Mouse (Mus musculus) hindbrain, embryonic 16.5 days (tissue): ENCODE measurements around the gene Gm15557. TPM values are rescaled to one million over a fixed set of nuclear protein-coding genes. Genes with fewer than 3 reads are reported as not detected.

Experiments used
- ATAC-seq: fragments of 200-750 bp; cut with Nextera tagmentation; 2 replicates; pipeline ENCODE4 v1.8.0; 2017; ENCODE audit warnings: moderate TSS enrichment, moderate library complexity
- H3K27ac ChIP-seq: fragments of 300-500 bp; sonication (generic); 2 replicates; pipeline ENCODE4 v1.5.1; 2014; ENCODE audit warnings: low read depth, mild to moderate bottlenecking, control low read depth, low read length, moderate library complexity
- H3K27me3 ChIP-seq: fragments of 300-500 bp; sonication (generic); replicated peaks from 2 replicates; pipeline ENCODE4 v1.6.1; 2014; ENCODE audit warnings: low read length; ENCODE audit not compliant: control insufficient read depth, insufficient read depth
- H3K36me3 ChIP-seq: fragments of 300-500 bp; sonication (generic); 2 replicates; pipeline ENCODE4 v1.6.1; 2014; ENCODE audit warnings: mild to moderate bottlenecking, low read length, moderate library complexity, mixed read lengths; ENCODE audit not compliant: control insufficient read depth, insufficient read depth
- H3K4me1 ChIP-seq: fragments of 300-500 bp; sonication (generic); 2 replicates; pipeline ENCODE4 v1.6.1; 2014; ENCODE audit warnings: low read depth, low read length; ENCODE audit not compliant: control insufficient read depth, insufficient read depth
- H3K4me2 ChIP-seq: fragments of 300-500 bp; sonication (generic); 2 replicates; pipeline ENCODE4 v1.6.1; 2014; ENCODE audit warnings: mild to moderate bottlenecking, low read length, control low read depth, moderate library complexity
- H3K4me3 ChIP-seq: fragments of 300-500 bp; sonication (generic); 2 replicates; pipeline ENCODE4 v1.5.1; 2014; ENCODE audit warnings: mild to moderate bottlenecking, low read length, control low read depth, moderate library complexity
- H3K9ac ChIP-seq: fragments of 300-500 bp; sonication (generic); 2 replicates; pipeline ENCODE4 v1.6.1; 2014; ENCODE audit warnings: low read depth, mild to moderate bottlenecking, control low read depth, low read length, moderate library complexity
- H3K9me3 ChIP-seq: fragments of 300-500 bp; sonication (generic); 2 replicates; pipeline ENCODE4 v1.6.1; 2014; ENCODE audit warnings: mild to moderate bottlenecking, low read length, moderate library complexity; ENCODE audit not compliant: control insufficient read depth
- WGBS: fragments of 180-500 bp; shearing (Covaris S2); extraction: QIAGEN DNeasy Blood & Tissue Kit; methylation state at CpG from one replicate; pipeline ENCODE4 v1.1.7; 2014; 5-methylcytosine and 5-hydroxymethylcytosine counted together
- polyA plus RNA-seq: library from polyadenylated mRNA; unstranded; fragments of >200 nt; fragmentation: Nextera tagmentation; extraction: Ambion mirVana; gene quantifications from 2 replicates; pipeline ENCODE4 v1.2.1, GENCODE M21; 2015

Gene Gm15557
- polyA plus RNA-seq, 1 experiment from 2014 or later = not detected

DNA sequence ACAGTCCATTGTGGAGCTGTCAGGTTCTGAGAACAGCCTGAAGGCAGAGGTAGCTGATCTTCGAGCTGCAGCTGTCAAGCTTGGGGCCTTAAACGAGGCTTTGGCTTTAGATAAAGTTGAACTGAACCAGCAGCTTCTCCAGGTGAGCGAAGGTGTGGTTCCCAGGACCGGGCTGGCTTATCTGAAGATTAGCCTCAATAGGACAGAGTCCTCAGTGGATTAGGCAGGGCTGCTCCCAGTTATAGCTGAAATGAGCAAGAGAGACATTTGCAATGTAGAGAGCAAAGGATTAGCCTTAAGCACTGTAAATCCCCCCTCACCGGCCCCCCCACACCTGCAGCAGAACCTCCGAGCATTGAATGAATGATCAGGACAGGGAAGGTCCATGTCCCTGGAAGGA is 32.8 kb downstream of the Gm15557 start:
- Histone ChIP-seq H3K4me3 (no peak overlapping the region), H3K4me1 (no peaks in the 10 kb centered on the region), H3K36me3 (peaks cover 45% of the 10 kb centered on the region), H3K9me3 (no peaks in the 10 kb centered on the region), H3K9ac (no peak overlapping the region), H3K4me2 (no peak overlapping the region), H3K27me3 (no peaks in the 10 kb centered on the region), H3K27ac (no peak overlapping the region)
- ATAC-seq = no peak
- 90% methylated on average over 6 of the region's 6 CpGs for WGBS

DNA sequence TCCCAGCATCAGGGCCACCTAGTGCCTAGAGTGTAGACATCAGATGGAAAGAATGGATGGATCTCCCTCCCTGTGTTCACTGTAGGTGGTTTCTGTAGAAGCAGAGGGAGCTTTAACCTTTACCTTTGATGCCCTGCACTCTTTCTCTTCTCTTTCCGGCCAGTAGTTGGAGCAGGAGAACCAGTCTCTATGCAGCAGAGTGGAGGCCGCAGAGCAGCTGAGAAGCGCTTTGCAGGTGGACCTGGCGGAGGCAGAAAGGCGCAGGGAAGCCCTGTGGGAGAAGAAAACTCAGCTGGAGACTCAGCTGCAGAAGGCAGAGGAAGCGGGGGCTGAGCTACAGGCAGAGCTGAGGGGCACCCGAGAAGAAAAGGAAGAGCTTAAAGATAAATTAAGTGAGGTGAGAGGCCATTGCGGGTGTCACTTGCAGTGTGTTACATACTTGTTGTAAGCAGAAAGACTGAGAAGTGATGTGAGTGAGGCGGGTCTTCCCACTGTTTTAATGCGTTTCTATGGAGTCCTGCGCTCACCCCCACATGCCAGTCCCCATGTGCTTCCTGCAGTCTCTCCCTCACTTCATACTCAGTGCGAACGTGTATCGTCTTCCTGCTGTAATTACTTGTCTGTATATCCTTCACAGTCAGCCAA is 33.7 kb downstream of the Gm15557 start:
- no peak overlapping the region for H3K27ac ChIP-seq
- no peaks in the 10 kb centered on the region for H3K9me3 ChIP-seq
- no peak for ATAC-seq
- H3K9ac ChIP-seq = no peak overlapping the region
- WGBS = 81% methylated on average over 14 of the region's 14 CpGs
- H3K4me2 ChIP-seq = no peak overlapping the region
- no peaks in the 10 kb centered on the region for H3K27me3 ChIP-seq
- H3K36me3 ChIP-seq = peaks cover 40% of the 10 kb centered on the region
- no peaks in the 10 kb centered on the region for H3K4me1 ChIP-seq
- no peak overlapping the region for H3K4me3 ChIP-seq

DNA sequence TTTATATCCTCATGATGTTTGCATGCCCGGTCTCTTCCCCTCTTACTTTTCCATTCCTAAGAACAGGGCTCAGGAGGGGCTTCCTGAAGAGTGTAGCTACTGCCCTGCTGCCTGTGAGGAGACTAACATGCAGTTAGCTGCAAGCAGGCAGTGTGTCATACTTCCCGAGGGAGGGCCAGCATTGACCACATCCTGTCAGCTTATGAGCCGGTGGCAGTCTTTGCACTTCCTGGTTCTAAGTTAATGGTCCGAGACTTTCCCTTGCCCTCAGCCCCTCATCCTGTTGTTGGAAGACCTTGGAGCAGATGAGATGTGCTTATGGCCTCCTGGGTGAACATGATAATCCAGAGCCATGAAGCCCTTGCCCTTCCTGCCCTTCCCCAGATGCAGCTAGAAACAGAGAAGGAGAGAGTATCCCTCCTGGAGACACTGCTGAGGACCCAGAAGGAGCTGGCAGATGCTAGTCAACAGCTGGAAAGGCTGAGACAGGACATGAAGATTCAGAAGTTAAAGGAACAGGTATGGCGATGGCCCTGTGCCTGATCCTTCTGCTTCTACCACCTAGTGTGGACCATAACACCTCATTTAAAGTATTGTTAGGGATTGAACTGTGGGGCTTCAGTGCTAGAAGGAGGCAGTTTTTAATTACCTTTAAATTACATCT is 38.9 kb downstream of the Gm15557 start:
- no peaks in the 10 kb centered on the region for H3K9me3 ChIP-seq
- H3K4me3 ChIP-seq = no peak overlapping the region
- no peak overlapping the region for H3K27ac ChIP-seq
- H3K27me3 ChIP-seq = no peaks in the 10 kb centered on the region
- H3K9ac ChIP-seq = no peak overlapping the region
- no peak overlapping the region for H3K4me2 ChIP-seq
- H3K36me3 ChIP-seq = peaks cover 48% of the 10 kb centered on the region
- WGBS = 91% methylated on average over 5 of the region's 5 CpGs
- ATAC-seq = no peak
- H3K4me1 ChIP-seq = no peaks in the 10 kb centered on the region

- Histone ChIP-seq H3K27ac (no peak overlapping the region), H3K9ac (no peak overlapping the region), H3K36me3 (peaks cover 54% of the 10 kb centered on the region), H3K4me3 (no peak overlapping the region), H3K27me3 (no peaks in the 10 kb centered on the region), H3K9me3 (no peaks in the 10 kb centered on the region), H3K4me2 (no peak overlapping the region), H3K4me1 (no peaks in the 10 kb centered on the region)
- WGBS = 92% methylated on average over 7 of the region's 7 CpGs
- no peak for ATAC-seq
Observed at GRCm38 (mm10) chr2:155985776-155986175, 45.2 kb downstream of the Gm15557 start.

DNA sequence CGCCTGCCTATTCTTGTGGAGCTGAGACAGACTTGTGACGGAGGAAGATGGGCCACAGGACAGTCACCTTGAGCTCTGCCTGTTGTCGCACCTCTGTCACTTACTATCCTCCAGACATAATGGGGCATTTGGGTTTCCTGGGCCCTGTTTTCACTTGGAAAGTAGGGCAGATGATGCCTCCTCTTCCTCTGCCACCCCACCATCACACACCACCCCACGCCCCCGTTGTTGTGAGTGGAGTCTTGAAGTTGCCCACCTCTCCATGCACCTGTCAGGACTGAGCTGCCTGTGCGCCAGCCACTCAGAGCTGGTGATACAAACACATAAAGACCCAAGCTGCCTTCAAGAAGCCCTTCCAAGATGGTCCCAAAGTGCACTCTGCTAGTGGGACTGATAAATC is 46.6 kb downstream of the Gm15557 start:
- no peaks in the 10 kb centered on the region; the same call in 1 of the 2 replicates for H3K4me1 ChIP-seq
- H3K9ac ChIP-seq = no peak overlapping the region
- no peak overlapping the region for H3K27ac ChIP-seq
- no peaks in the 10 kb centered on the region for H3K9me3 ChIP-seq
- 100% methylated on average over 6 of the region's 6 CpGs for WGBS
- ATAC-seq = no peak
- peaks cover 53% of the 10 kb centered on the region for H3K36me3 ChIP-seq
- no peaks in the 10 kb centered on the region for H3K27me3 ChIP-seq
- no peak overlapping the region for H3K4me2 ChIP-seq
- H3K4me3 ChIP-seq = no peak overlapping the region

GRCm38 (mm10) chr2:155989085-155989484 is 48.6 kb downstream of the Gm15557 start:
- Histone ChIP-seq H3K36me3 (peaks cover 42% of the 10 kb centered on the region), H3K27me3 (no peaks in the 10 kb centered on the region), H3K4me1 (no peaks in the 10 kb centered on the region; the same call in 1 of the 2 replicates), H3K4me3 (no peak overlapping the region), H3K9me3 (no peaks in the 10 kb centered on the region), H3K4me2 (no peak overlapping the region), H3K27ac (no peak overlapping the region), H3K9ac (no peak overlapping the region)
- 77% methylated on average over 4 of the region's 4 CpGs for WGBS
- no peak for ATAC-seq

DNA sequence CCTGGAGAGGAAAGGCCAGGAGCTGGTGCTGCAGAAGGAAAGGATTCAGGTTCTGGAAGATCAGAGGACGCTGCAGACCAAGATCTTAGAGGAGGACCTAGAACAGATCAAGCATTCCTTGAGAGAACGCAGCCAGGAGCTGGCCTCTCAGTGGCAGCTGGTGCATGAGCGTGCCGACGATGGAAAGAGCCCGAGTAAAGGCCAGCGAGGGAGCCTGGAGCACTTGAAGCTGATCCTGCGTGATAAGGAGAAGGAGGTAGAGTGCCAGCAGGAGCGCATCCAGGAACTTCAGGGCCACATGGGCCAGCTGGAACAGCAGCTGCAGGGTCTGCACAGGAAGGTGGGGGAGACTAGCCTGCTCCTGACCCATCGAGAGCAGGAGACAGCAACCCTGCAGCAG is 50.6 kb downstream of the Gm15557 start:
- H3K4me2 ChIP-seq = no peak overlapping the region
- no peaks in the 10 kb centered on the region for H3K9me3 ChIP-seq
- no peak overlapping the region for H3K4me3 ChIP-seq
- no peak for ATAC-seq
- peaks cover 45% of the 10 kb centered on the region for H3K36me3 ChIP-seq
- H3K27ac ChIP-seq = peak overlapping the region; percentile 14; the same call in 1 of the 2 replicates
- no peaks in the 10 kb centered on the region; the same call in 1 of the 2 replicates for H3K4me1 ChIP-seq
- no peaks in the 10 kb centered on the region for H3K27me3 ChIP-seq
- WGBS = 94% methylated on average over 10 of the region's 10 CpGs
- H3K9ac ChIP-seq = no peak overlapping the region

DNA sequence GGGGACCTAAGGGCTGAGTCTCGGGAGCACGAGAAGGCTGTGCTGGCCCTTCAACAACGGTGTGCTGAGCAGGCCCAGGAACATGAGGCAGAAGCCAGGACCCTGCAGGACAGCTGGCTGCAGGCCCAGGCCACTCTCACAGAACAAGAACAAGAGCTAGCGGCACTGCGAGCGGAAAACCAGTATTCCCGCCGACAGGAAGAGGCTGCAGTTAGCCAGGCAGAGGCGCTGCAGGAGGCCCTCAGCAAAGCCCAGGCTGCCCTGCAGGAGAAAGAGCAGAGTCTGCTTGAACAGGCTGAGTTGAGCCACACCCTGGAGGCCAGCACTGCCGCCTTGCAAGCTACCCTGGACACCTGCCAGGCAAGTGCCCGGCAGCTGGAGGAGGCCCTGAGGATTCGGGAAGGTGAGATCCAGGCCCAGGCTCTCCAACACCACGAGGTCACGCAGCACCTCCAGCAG is 51.4 kb downstream of the Gm15557 start:
- 68% methylated on average over 14 of the region's 14 CpGs for WGBS
- Histone ChIP-seq H3K4me3 (no peak overlapping the region), H3K36me3 (peaks cover 40% of the 10 kb centered on the region), H3K27me3 (no peaks in the 10 kb centered on the region), H3K9ac (no peak overlapping the region), H3K9me3 (no peaks in the 10 kb centered on the region), H3K4me1 (no peaks in the 10 kb centered on the region; the same call in 1 of the 2 replicates), H3K4me2 (no peak overlapping the region), H3K27ac (peak overlapping the region; percentile 49; the same call in 1 of the 2 replicates)
- ATAC-seq = peak; percentile 78
